Mouse (Mus musculus): Measurements from ENCODE around the gene Gss.

Gene Gss

GRCm38 (mm10) chr2:155592137-155592853 is at the start of gene Gss:
Gss (minus strand) TSS chr2:155592810.
- DNase-seq (ENCODE audit: low spot score in 2 of 2), result peak; percentile 95

GRCm38 (mm10) chr2:155641540-155642472 is 49.2 kb upstream of the Gss start:
- no peak for DNase-seq (ENCODE audit: low spot score in 2 of 2)

- no peak for DNase-seq (ENCODE audit: low spot score in 2 of 2)
These were observed 48.0 kb upstream of the Gss start for GRCm38 (mm10) chr2:155640656-155641055.

- DNase-seq (ENCODE audit: low spot score in 2 of 2), result no peak
These were observed 44.8 kb upstream of the Gss start for GRCm38 (mm10) chr2:155637411-155637810.

GRCm38 (mm10) chr2:155636881-155637280 is 44.3 kb upstream of the Gss start:
- DNase-seq (ENCODE audit: low spot score in 2 of 2), result no peak

- no peak for DNase-seq (ENCODE audit: low spot score in 2 of 2)
These were observed 43.4 kb upstream of the Gss start for GRCm38 (mm10) chr2:155635961-155636360.

- no peak for DNase-seq (ENCODE audit: low spot score in 2 of 2)
These were observed 42.0 kb upstream of the Gss start for GRCm38 (mm10) chr2:155634562-155634961.

- no peak for DNase-seq (ENCODE audit: low spot score in 2 of 2)
These were observed 41.1 kb upstream of the Gss start for GRCm38 (mm10) chr2:155633731-155634130.

GRCm38 (mm10) chr2:155633121-155633520 is 40.5 kb upstream of the Gss start:
- DNase-seq (ENCODE audit: low spot score in 2 of 2), result no peak

GRCm38 (mm10) chr2:155632138-155632936 is 39.7 kb upstream of the Gss start:
- DNase-seq (ENCODE audit: low spot score in 2 of 2), result no peak

- no peak for DNase-seq (ENCODE audit: low spot score in 2 of 2)
These were observed 38.2 kb upstream of the Gss start for GRCm38 (mm10) chr2:155630590-155631416.

GRCm38 (mm10) chr2:155630153-155630552 is 37.5 kb upstream of the Gss start:
- no peak for DNase-seq (ENCODE audit: low spot score in 2 of 2)

GRCm38 (mm10) chr2:155629231-155629661 is 36.6 kb upstream of the Gss start:
- DNase-seq (ENCODE audit: low spot score in 2 of 2), result no peak

GRCm38 (mm10) chr2:155628519-155628918 is 35.9 kb upstream of the Gss start:
- no peak for DNase-seq (ENCODE audit: low spot score in 2 of 2)

- DNase-seq (ENCODE audit: low spot score in 2 of 2), result no peak
These were observed 35.5 kb upstream of the Gss start for GRCm38 (mm10) chr2:155628112-155628511.

GRCm38 (mm10) chr2:155627030-155627738 is 34.6 kb upstream of the Gss start:
- peak in 1 of 2 experiments; percentile 49 for DNase-seq (ENCODE audit: low spot score in 2 of 2)

GRCm38 (mm10) chr2:155626277-155626676 is 33.7 kb upstream of the Gss start:
- no peak for DNase-seq (ENCODE audit: low spot score in 2 of 2)

GRCm38 (mm10) chr2:155624730-155625129 is 32.1 kb upstream of the Gss start:
- DNase-seq (ENCODE audit: low spot score in 2 of 2), result peak in 1 of 2 experiments; percentile 15

- no peak for DNase-seq (ENCODE audit: low spot score in 2 of 2)
These were observed 31.4 kb upstream of the Gss start for GRCm38 (mm10) chr2:155623996-155624395.

GRCm38 (mm10) chr2:155622606-155623005 is 30.0 kb upstream of the Gss start:
- DNase-seq (ENCODE audit: low spot score in 2 of 2), result no peak

Data from spleen, postnatal 36 days (tissue).